Mouse (Mus musculus): Measurements from ENCODE around the gene Ncor1. TPM values are rescaled to one million over a fixed set of nuclear protein-coding genes. Genes with fewer than 3 reads are reported as not detected.
"Not testable (repeated sequence)": the region's sequence is repeated elsewhere in the genome, so short reads cannot be mapped to it uniquely, and the experiment has no call there.

Gene Ncor1
- total RNA-seq, 2 experiments from 2014 or later = 300 to 303 TPM

GRCm38 (mm10) chr11:62309296-62309695 lies 149.0 kb downstream of the Ncor1 start:
- TF ChIP-seq CTCF (conservative IDR thresholded peaks at IDR 0.05) = no peak
- DNase-seq (ENCODE audit: low spot score in 2 of 2) = no peak
- H3K4me3 ChIP-seq = no peak overlapping the region
- H3K27ac ChIP-seq = no peak overlapping the region

GRCm38 (mm10) chr11:62305866-62306265 lies 152.5 kb downstream of the Ncor1 start:
- DNase-seq (ENCODE audit: low spot score in 2 of 2) = no peak
- no peak for TF ChIP-seq CTCF (conservative IDR thresholded peaks at IDR 0.05)
- peak overlapping the region; percentile 23; the same call in 1 of the 2 replicates for H3K27ac ChIP-seq
- no peak overlapping the region for H3K4me3 ChIP-seq

GRCm38 (mm10) chr11:62298883-62299282 lies 159.5 kb downstream of the Ncor1 start:
- no peak for DNase-seq (ENCODE audit: low spot score in 2 of 2)
- TF ChIP-seq CTCF (conservative IDR thresholded peaks at IDR 0.05) = no peak
- Histone ChIP-seq H3K27ac (no peak overlapping the region), H3K4me3 (no peak overlapping the region)

GRCm38 (mm10) chr11:62294121-62294520 lies 164.2 kb downstream of the Ncor1 start:
- Histone ChIP-seq H3K27ac (no peak overlapping the region), H3K4me3 (no peak overlapping the region)
- no peak for DNase-seq (ENCODE audit: low spot score in 2 of 2)
- no peak for TF ChIP-seq CTCF (conservative IDR thresholded peaks at IDR 0.05)

GRCm38 (mm10) chr11:62287700-62288099 lies 170.6 kb downstream of the Ncor1 start:
- DNase-seq (ENCODE audit: low spot score in 2 of 2) = no peak
- Histone ChIP-seq H3K4me3 (no peak overlapping the region), H3K27ac (no peak overlapping the region)
- TF ChIP-seq CTCF (conservative IDR thresholded peaks at IDR 0.05) = no peak

GRCm38 (mm10) chr11:62285020-62285419 lies 173.3 kb downstream of the Ncor1 start:
- no peak for TF ChIP-seq CTCF (conservative IDR thresholded peaks at IDR 0.05)
- no peak overlapping the region for H3K27ac ChIP-seq
- DNase-seq (ENCODE audit: low spot score in 2 of 2) = no peak

GRCm38 (mm10) chr11:62284020-62284419 lies 174.3 kb downstream of the Ncor1 start:
- H3K4me3 ChIP-seq; DNase-seq (ENCODE audit: low spot score in 2 of 2); H3K27ac ChIP-seq: not testable (repeated sequence)
- TF ChIP-seq CTCF (conservative IDR thresholded peaks at IDR 0.05) = peak; percentile 30

More at GRCm38 (mm10) chr11:62285020-62285419, 173.3 kb downstream of the Ncor1 start:
- no peak overlapping the region for H3K4me3 ChIP-seq

GRCm38 (mm10) chr11:62281601-62281997 lies 176.7 kb downstream of the Ncor1 start:
- H3K27ac ChIP-seq = peak overlapping the region; percentile 90
- H3K4me3 ChIP-seq = peak overlapping the region; percentile 96
- TF ChIP-seq CTCF (conservative IDR thresholded peaks at IDR 0.05) = no peak
- peak; percentile 16 to 35 for DNase-seq (ENCODE audit: low spot score in 2 of 2)

- peak; percentile 86 for TF ChIP-seq CTCF (conservative IDR thresholded peaks at IDR 0.05)
- Histone ChIP-seq H3K4me3 (peak within 1 kb of the TSS; percentile 96), H3K27ac (peak within 1 kb of the TSS; percentile 90)
- DNase-seq (ENCODE audit: low spot score in 2 of 2) = peak; percentile 86 to 92
Observed at GRCm38 (mm10) chr11:62280675-62281600, 177.4 kb downstream of the Ncor1 start, which contains the start of the genes Zswim7 and Ttc19. Zswim7 (minus strand) TSS chr11:62281375. Ttc19 (plus strand) TSS chr11:62281473.

GRCm38 (mm10) chr11:62278027-62278426 lies 180.3 kb downstream of the Ncor1 start:
- Histone ChIP-seq H3K4me3 (no peak overlapping the region), H3K27ac (no peak overlapping the region)
- peak; percentile 81 for TF ChIP-seq CTCF (conservative IDR thresholded peaks at IDR 0.05)
- peak in 1 of 2 experiments; percentile 31 for DNase-seq (ENCODE audit: low spot score in 2 of 2)

- no peak overlapping the region for H3K27ac ChIP-seq
- DNase-seq (ENCODE audit: low spot score in 2 of 2) = no peak
- no peak for TF ChIP-seq CTCF (conservative IDR thresholded peaks at IDR 0.05)
- H3K4me3 ChIP-seq = no peak overlapping the region
Observed at GRCm38 (mm10) chr11:62277086-62277485, 181.3 kb downstream of the Ncor1 start.

- H3K4me3 ChIP-seq = no peak overlapping the region
Observed at GRCm38 (mm10) chr11:62270851-62271250, 187.5 kb downstream of the Ncor1 start.

GRCm38 (mm10) chr11:62269097-62269496 lies 189.2 kb downstream of the Ncor1 start:
- no peak for TF ChIP-seq CTCF (conservative IDR thresholded peaks at IDR 0.05)
- H3K4me3 ChIP-seq = no peak overlapping the region
- H3K27ac ChIP-seq = no peak overlapping the region
- DNase-seq (ENCODE audit: low spot score in 2 of 2) = no peak

More at GRCm38 (mm10) chr11:62270851-62271250, 187.5 kb downstream of the Ncor1 start:
- H3K27ac ChIP-seq = no peak overlapping the region
- TF ChIP-seq CTCF (conservative IDR thresholded peaks at IDR 0.05) = no peak
- no peak for DNase-seq (ENCODE audit: low spot score in 2 of 2)

Measured in layer of hippocampus, adult 2 months (tissue).